Mouse (Mus musculus) embryonic stem cell, embryonic (primary cell): ENCODE results near the gene Washc4.

ENCODE experiments used
- CTCF ChIA-PET, 4 experiments: fragments of 300-600 bp in 2 of 4; fragments of 350-600 bp in 2 of 4; sonication (Branson Sonifier 250); formaldehyde crosslinking; loops; one replicate each; lab custom pipeline; 2022; ENCODE audit warnings: inconsistent platforms in 2 of 4; lab: Charles Lee
- POLR2A ChIA-PET, 4 experiments: fragments of 300-600 bp in 2 of 4; fragments of 350-600 bp in 2 of 4; sonication (Branson Sonifier 250); formaldehyde crosslinking; loops; one replicate each; lab custom pipeline; 2022; ENCODE audit warnings: antibody characterized with exemption in 4 of 4, inconsistent platforms in 1 of 4; lab: Charles Lee

Washc4 gene

GRCm38 (mm10) chr10:83545341-83545740 is 1.8 kb downstream of the Washc4 start:
- ChIA-PET CTCF (interaction anchor here in 1 of 4 experiments (0.6 kb wide), 1 partner anchor 115 kb away, joined by 3 read pairs; no protein-coding TSS in a partner anchor), POLR2A (interaction anchor here in 3 of 4 experiments (0.6 to 6.4 kb wide), 9 partner anchors 9 to 199 kb away, joined by 3 to 49 read pairs (median 8); partner anchors contain the start of gene Aldh1l2 (in 2 of the 3))

DNA sequence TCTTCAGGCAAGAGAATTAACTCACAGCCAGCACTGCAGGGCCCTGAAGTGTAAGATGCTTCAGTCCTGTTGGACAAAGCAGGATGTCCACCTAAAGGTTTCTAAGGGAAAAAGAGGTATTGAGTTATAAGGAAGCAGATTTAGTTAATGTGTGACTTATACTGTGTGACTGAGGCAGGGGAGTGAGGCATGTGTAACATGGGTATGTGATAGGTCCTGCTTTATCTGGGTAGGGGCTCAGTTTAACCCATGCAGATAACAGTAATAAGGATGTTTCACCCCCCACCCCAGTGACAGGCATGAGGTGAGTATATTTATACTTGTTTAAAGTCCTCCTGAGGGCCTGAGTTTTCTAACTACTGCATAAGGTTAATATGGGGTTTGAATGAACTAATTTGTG is 19.5 kb downstream of the Washc4 start:
- CTCF ChIA-PET = no interaction called here
- POLR2A ChIA-PET = no interaction called here

GRCm38 (mm10) chr10:83565449-83566441 is 22.2 kb downstream of the Washc4 start:
- ChIA-PET POLR2A (interaction anchor here in 3 of 4 experiments (0.9 to 3.2 kb wide), 8 partner anchors 9 to 35 kb away, joined by 3 to 17 read pairs (median 4); no protein-coding TSS in a partner anchor), CTCF (interaction anchor here in 3 of 4 experiments (0.5 to 1.3 kb wide), 6 partner anchors 12 to 867 kb away, joined by 3 to 7 read pairs (median 3); no protein-coding TSS in a partner anchor)

DNA sequence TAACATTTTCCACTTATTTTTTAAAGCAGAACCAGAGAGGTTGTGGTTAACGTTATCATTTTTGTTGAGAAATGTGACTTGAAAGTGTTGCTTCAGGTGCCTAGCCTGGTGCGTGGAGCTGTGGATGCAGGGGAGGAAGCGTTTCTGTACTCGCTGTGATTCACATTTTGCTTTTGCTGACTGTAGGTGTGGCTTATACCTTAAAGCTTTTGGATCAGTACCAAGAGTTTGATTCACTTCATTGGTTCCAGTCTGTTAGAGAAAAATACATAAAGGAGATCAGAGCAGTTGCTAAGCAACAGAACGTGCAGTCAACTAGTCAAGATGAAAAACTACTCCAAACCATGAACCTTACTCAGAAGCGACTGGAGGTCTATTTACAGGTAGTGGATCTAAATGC is 47.2 kb downstream of the Washc4 start:
- ChIA-PET POLR2A (interaction anchor here in 2 of 4 experiments (1.7 to 2.8 kb wide), 2 partner anchors 9 to 10 kb away, joined by 5 to 9 read pairs; no protein-coding TSS in a partner anchor), CTCF (no interaction called here)

- CTCF ChIA-PET = no interaction called here
- POLR2A ChIA-PET = interaction anchor here in 1 of 4 experiments (1.4 kb wide), 1 partner anchor 31 kb away, joined by 3 read pairs; no protein-coding TSS in a partner anchor
Observed at GRCm38 (mm10) chr10:83592616-83593015, 49.1 kb downstream of the Washc4 start.

DNA sequence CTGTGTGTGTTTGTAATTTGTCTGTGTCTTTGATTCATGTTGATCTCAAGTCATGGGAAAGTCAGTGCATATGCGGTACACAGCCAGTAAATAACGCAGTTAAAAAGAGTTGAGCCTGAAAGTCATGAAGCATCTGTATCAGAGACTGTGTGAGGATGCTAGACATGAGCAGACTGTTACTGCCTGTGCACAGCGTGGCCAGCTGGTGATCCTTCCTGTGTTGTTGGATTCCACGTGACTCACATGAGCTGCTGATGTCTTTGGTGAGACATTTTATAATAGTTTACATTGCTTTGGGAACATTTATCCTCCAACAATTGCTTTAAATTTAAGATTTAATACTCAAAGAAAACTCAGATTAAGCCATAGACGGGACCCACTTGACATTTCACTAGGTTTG is 51.0 kb downstream of the Washc4 start:
- POLR2A ChIA-PET = no interaction called here

DNA sequence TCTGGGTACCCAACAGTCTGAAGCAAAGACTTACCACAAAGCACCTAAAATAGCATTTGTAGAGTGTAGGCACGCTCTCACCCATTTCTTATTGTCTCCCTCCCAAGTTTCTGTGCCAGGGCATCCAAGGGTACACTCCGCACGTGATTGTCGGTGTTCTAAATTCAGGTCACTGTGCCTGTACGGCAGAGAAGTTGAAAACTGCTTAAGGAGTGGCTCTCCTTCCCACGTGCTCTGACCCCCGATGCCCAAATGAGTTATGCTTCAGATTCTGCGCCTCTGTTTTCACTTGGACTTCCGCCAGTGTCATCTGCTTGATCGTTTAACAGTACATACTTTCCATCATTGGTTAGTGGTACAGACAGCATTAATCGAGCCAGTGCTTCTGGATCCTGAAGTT is 57.1 kb downstream of the Washc4 start:
- ChIA-PET CTCF (interaction anchor here in 1 of 4 experiments (0.5 kb wide), 1 partner anchor 788 kb away, joined by 4 read pairs; no protein-coding TSS in a partner anchor), POLR2A (interaction anchor here in 2 of 4 experiments (1.0 to 2.3 kb wide), 4 partner anchors 9 to 35 kb away, joined by 3 to 9 read pairs (median 5); no protein-coding TSS in a partner anchor)

More for the DNA sequence above, 51.0 kb downstream of the Washc4 start:
- CTCF ChIA-PET = no interaction called here

DNA sequence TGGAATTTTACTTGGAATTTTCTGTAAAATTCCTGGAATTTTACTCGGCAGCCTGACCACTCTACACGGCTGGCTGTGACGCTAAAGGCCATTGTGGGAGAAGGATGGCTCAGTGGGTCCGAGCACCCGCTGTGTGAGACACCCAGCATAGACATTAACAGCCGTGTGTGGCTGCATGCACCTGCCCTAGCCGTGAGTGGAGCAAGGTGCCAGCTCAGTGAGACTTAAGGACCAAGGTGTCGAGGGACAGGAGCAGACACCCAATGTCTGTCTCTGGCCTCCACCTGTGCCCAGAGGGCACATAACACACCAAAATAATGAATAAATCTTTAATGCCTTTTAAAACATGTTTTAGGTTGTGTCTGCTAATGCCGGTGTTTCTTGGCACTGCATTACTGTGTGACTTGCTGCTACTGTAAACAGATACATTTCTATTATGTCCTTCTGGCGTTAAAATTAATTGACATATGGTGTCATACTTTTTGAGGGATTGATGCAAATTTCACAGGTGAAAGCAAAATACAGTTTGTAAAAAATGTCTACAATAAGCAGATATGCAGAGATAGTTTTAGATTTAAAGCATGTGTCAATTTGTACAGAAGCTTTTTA is 60.5 kb downstream of the Washc4 start:
- CTCF ChIA-PET = no interaction called here
- POLR2A ChIA-PET = no interaction called here

DNA sequence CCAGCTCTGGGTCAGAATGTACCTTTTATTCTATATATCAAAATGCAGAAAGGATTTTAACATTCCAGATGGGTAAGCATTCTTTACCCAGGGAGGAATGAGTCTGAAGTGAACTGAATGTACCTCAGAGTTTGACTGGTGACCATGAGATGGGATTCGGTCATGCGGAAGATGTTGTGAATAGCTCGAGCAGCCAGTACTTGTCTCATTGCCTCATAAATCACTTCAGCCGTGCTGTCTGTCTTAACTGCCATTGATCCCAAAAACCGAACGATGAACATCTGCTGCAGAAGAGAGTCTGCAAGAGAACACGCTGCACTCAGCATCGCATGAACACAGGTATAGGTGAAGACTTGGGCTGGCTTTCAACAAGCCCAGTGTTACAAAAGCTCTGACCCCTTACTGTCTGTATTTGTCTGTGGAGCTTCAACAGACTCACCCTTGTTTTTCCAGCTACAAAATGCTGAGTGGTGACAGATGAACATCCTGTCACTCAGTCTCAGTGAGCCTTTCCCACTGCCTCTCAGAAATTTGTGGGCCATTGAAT is 62.2 kb downstream of the Washc4 start:
- ChIA-PET CTCF (interaction anchor here in 1 of 4 experiments (0.6 kb wide), 1 partner anchor 1380 kb away, joined by 4 read pairs; no protein-coding TSS in a partner anchor), POLR2A (no interaction called here)

- ChIA-PET CTCF (interaction anchor here in 1 of 4 experiments (1.5 kb wide), 1 partner anchor 10 kb away, joined by 5 read pairs; no protein-coding TSS in a partner anchor), POLR2A (no interaction called here)
Observed at GRCm38 (mm10) chr10:83607111-83607510, 63.6 kb downstream of the Washc4 start.

GRCm38 (mm10) chr10:83608596-83608995 is 65.0 kb downstream of the Washc4 start:
- ChIA-PET CTCF (interaction anchor here in 2 of 4 experiments (0.6 to 1.5 kb wide), 2 partner anchors 9 to 168 kb away, joined by 5 to 10 read pairs; no protein-coding TSS in a partner anchor), POLR2A (interaction anchor here in 2 of 4 experiments (0.9 to 1.2 kb wide), 4 partner anchors 9 to 33 kb away, joined by 3 to 5 read pairs (median 3); no protein-coding TSS in a partner anchor)

DNA sequence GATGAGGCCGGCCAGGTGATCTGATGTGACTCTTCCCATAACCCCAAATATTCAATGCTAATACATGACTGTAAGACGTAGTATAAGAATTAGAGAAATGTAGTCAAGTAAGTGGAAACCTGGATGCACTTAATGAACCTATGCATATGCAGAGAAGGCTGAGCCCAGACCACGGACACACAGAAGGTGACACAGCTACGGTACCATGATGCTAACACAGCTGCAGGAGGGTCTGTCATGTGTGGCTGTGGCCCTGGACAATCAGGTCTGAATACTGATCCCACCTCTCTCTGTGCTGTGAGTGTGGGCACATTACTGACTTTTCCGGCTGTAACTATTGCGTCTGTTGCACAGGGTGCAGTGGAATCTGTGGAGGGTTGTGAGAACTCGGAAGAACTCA is 67.0 kb downstream of the Washc4 start:
- ChIA-PET CTCF (interaction anchor here in 2 of 4 experiments (0.5 to 1.3 kb wide), 2 partner anchors 29 to 166 kb away, joined by 4 read pairs; no protein-coding TSS in a partner anchor), POLR2A (interaction anchor here in 1 of 4 experiments (0.7 kb wide), 1 partner anchor 462 kb away, joined by 4 read pairs; no protein-coding TSS in a partner anchor)

- POLR2A ChIA-PET = interaction anchor here in 1 of 4 experiments (1.0 kb wide), 1 partner anchor 9 kb away, joined by 3 read pairs; no protein-coding TSS in a partner anchor
- CTCF ChIA-PET = interaction anchor here in 1 of 4 experiments (0.5 kb wide), 1 partner anchor 164 kb away, joined by 4 read pairs; no protein-coding TSS in a partner anchor
Observed at GRCm38 (mm10) chr10:83611863-83612262, 68.3 kb downstream of the Washc4 start.

DNA sequence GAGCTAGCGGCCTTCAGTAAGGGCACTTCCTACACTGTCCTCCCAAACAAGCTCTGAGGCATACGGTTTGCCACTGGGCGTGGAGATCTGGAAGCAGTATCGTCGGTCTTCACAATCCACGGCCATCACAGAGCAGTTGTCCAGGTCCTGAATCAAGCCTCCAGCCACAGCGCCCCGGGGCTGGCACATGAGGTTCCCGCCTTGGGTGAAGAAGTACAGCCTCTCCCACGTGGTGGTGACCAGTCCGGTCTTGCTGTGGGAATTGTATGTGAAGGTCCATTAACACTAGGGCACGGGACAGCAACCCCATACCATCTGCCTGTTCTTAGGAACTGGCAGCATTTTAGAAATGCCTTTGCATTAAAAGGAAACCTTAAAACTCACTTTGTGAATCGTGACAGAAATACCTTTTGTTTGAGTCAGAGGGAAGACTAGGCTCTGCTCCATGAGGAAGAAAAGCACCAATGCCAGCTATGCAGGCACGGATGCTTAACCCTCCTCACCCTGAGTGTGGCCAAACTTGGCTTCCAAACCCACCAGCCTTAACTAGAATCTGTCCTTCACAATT is 69.2 kb downstream of the Washc4 start:
- CTCF ChIA-PET = no interaction called here
- POLR2A ChIA-PET = interaction anchor here in 2 of 4 experiments (1.0 to 1.3 kb wide), 2 partner anchors 8 to 10 kb away, joined by 3 to 4 read pairs; no protein-coding TSS in a partner anchor

GRCm38 (mm10) chr10:83617366-83617765 is 73.8 kb downstream of the Washc4 start:
- ChIA-PET CTCF (interaction anchor here in 2 of 4 experiments (0.6 to 1.9 kb wide), 10 partner anchors 10 to 708 kb away, joined by 3 to 5 read pairs (median 4); partner anchors contain the start of genes Aldh1l2 (in 1 of the 2) and Appl2 (in 1 of the 2)), POLR2A (interaction anchor here in 3 of 4 experiments (0.6 to 1.8 kb wide), 4 partner anchors 9 to 258 kb away, joined by 3 to 5 read pairs (median 4); no protein-coding TSS in a partner anchor)

DNA sequence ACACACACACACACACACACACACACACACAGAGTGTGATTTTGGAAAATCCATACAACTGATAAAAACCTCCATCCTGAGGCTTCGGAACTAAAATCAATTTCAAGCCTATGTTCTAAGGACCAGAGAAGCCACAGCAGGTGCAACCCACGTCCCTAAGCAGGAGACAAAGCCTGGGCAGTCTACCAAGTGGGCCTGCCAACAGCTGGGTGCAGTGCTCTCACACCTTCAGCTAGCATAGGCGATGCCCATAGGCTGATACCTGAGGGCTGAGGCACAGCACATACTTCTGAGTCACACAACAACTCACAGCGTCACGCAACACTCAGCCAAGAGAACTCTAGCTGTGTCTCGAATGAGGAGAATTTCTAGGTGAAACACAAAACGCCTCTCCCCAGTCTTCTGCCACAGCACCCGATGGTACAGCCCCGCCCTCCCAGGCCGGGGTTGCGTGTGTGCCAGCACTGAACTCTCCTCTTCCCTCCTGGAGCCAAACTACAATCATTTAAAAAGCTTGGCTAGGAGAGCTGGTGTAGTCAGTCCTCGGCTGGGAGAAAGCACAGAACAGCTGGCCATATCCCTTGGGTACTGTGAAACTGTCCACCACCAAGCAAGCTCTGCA is 75.4 kb downstream of the Washc4 start:
- CTCF ChIA-PET = interaction anchor here in 1 of 4 experiments (0.6 kb wide), 1 partner anchor 9 kb away, joined by 3 read pairs; no protein-coding TSS in a partner anchor
- POLR2A ChIA-PET = interaction anchor here in 2 of 4 experiments (1.0 to 1.8 kb wide), 5 partner anchors 11 to 20 kb away, joined by 3 to 5 read pairs (median 3); no protein-coding TSS in a partner anchor
